Comparison of ENCODE assay signal across 9 mouse cellular contexts in the genomic region with DNA sequence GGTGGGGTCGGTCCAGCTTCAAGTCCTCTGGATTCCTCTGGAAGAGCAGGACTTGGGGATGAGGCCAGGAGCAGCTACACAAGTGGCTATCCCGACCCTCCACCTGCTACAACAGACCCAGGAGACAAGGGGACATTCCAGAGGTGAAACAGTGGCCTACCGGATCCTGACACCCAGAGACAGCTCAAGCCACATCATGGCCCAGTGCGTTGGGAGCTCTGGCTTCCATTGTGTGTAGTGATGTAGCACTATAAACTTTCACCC.
DNase-seq lines count a peak whose midpoint lies in the region; ATAC-seq and TF ChIP-seq lines count a peak whose summit lies in the region.
"Had no signal": no experiment of that assay in that cellular context is flagged by ENCODE, and none has a peak within 500 bp of the region (broad histone marks: within the 10 kb centered on the region; RNA-seq: fewer than 3 reads in every experiment).

No protein-coding gene starts in this region.

- no peak overlapping the region for H3K4me3 ChIP-seq in hindbrain, embryonic 10.5 days
- no peak overlapping the region for H3K4me3 ChIP-seq in hindbrain, embryonic 14.5 days (replicated peaks; ENCODE audit: low read length)
- no peak overlapping the region for H3K4me3 ChIP-seq in lung, embryonic 16.5 days (ENCODE audit: low read length)
- no peak overlapping the region for H3K4me3 ChIP-seq in lung, adult 2 months (replicated peaks; ENCODE audit: extremely low read depth, low read depth, low read length)
- no peak overlapping the region for H3K4me3 ChIP-seq in midbrain, embryonic 16.5 days (ENCODE audit: low read depth, low read length)
- H3K4me3 ChIP-seq: megakaryocyte, embryonic 14.5 days had no signal

- no peaks in the 10 kb centered on the region for H3K36me3 ChIP-seq in hindbrain, embryonic 10.5 days
- H3K36me3 ChIP-seq in hindbrain, embryonic 14.5 days (replicated peaks; ENCODE audit: control insufficient read depth, insufficient read depth): no peaks in the 10 kb centered on the region
- H3K36me3 ChIP-seq in lung, embryonic 16.5 days (ENCODE audit: control insufficient read depth, insufficient read depth, low read length): no peaks in the 10 kb centered on the region
- no peaks in the 10 kb centered on the region for H3K36me3 ChIP-seq in midbrain, embryonic 16.5 days (ENCODE audit: control insufficient read depth, insufficient read depth, low read length)

- no peak for TF ChIP-seq CTCF in lung, adult 2 months (IDR thresholded peaks at IDR 0.05; ENCODE audit: insufficient read depth, low read length)

- 80% methylated on average over 4 of the region's 4 CpGs for WGBS in hindbrain, embryonic 10.5 days
- 86% methylated on average over 4 of the region's 4 CpGs for WGBS in hindbrain, embryonic 14.5 days
- WGBS in lung, embryonic 16.5 days: 75% methylated on average over 4 of the region's 4 CpGs
- 39% methylated on average over 4 of the region's 4 CpGs for WGBS in lung, adult 2 months
- 84% methylated on average over 4 of the region's 4 CpGs for WGBS in midbrain, embryonic 16.5 days

- H3K9ac ChIP-seq in hindbrain, embryonic 14.5 days: no peak overlapping the region
- no peak overlapping the region for H3K9ac ChIP-seq in lung, embryonic 16.5 days (ENCODE audit: low read length)
- H3K9ac ChIP-seq in midbrain, embryonic 16.5 days (ENCODE audit: low read depth, low read length): no peak overlapping the region

- no peaks in the 10 kb centered on the region for H3K27me3 ChIP-seq in hindbrain, embryonic 10.5 days (ENCODE audit: insufficient read depth, poor library complexity, severe bottlenecking)
- H3K27me3 ChIP-seq in hindbrain, embryonic 14.5 days (ENCODE audit: control insufficient read depth, insufficient read depth, low read length): no peaks in the 10 kb centered on the region
- no peaks in the 10 kb centered on the region for H3K27me3 ChIP-seq in lung, embryonic 16.5 days (ENCODE audit: control insufficient read depth, insufficient read depth, low read depth, low read length)
- no peaks in the 10 kb centered on the region for H3K27me3 ChIP-seq in midbrain, embryonic 16.5 days (ENCODE audit: control insufficient read depth, insufficient read depth, low read depth, low read length)

- ATAC-seq in hindbrain, embryonic 14.5 days (ENCODE audit: low FRiP score): no peak
- no peak for ATAC-seq in lung, embryonic 16.5 days (ENCODE audit: low read depth)
- no peak for ATAC-seq in midbrain, embryonic 16.5 days

- DNase-seq in hindbrain, embryonic 10.5 days (ENCODE audit: low spot score): no peak
- DNase-seq in hindbrain, embryonic 14.5 days (ENCODE audit: low spot score): no peak
- DNase-seq in lung, adult 2 months: no peak
- DNase-seq in heart, postnatal 10 days: peak; percentile 48 to 52
- DNase-seq in ovary, adult 18-20 months (ENCODE audit: low spot score): no peak
- DNase-seq in layer of hippocampus, adult 18-20 months (ENCODE audit: low spot score in 2 of 2): no peak

- no peaks in the 10 kb centered on the region for H3K9me3 ChIP-seq in hindbrain, embryonic 10.5 days
- H3K9me3 ChIP-seq in hindbrain, embryonic 14.5 days (ENCODE audit: control insufficient read depth, low read length): no peaks in the 10 kb centered on the region
- H3K9me3 ChIP-seq in lung, embryonic 16.5 days (ENCODE audit: control insufficient read depth, low read length): no peaks in the 10 kb centered on the region
- no peaks in the 10 kb centered on the region for H3K9me3 ChIP-seq in midbrain, embryonic 16.5 days (replicated peaks; ENCODE audit: control insufficient read depth, low read length, poor library complexity, severe bottlenecking)
- H3K9me3 ChIP-seq: megakaryocyte, embryonic 14.5 days had no signal

- intact Hi-C loops in heart, postnatal 10 days (cut with DNase I): loop anchor here (5.0 kb wide), 1 partner anchor 33 kb away; no protein-coding TSS in a partner anchor

- peaks cover 14% of the 10 kb centered on the region for H3K4me1 ChIP-seq in hindbrain, embryonic 10.5 days (replicated peaks)
- H3K4me1 ChIP-seq in hindbrain, embryonic 14.5 days (replicated peaks; ENCODE audit: control insufficient read depth, insufficient read depth, low read length): no peaks in the 10 kb centered on the region
- peaks cover 22% of the 10 kb centered on the region for H3K4me1 ChIP-seq in lung, embryonic 16.5 days (replicated peaks; ENCODE audit: control insufficient read depth, insufficient read depth, low read length)
- peaks cover 26% of the 10 kb centered on the region for H3K4me1 ChIP-seq in lung, adult 2 months (ENCODE audit: control insufficient read depth, insufficient read depth, low read length)
- H3K4me1 ChIP-seq in midbrain, embryonic 16.5 days (ENCODE audit: control insufficient read depth, insufficient read depth, low read length): no peaks in the 10 kb centered on the region

- TF ChIP-seq POLR2A in lung, adult 2 months (IDR thresholded peaks at IDR 0.05; ENCODE audit: borderline replicate concordance, extremely low read depth, low read depth, low read length): no peak

- H3K4me2 ChIP-seq in hindbrain, embryonic 14.5 days (replicated peaks): no peak overlapping the region
- no peak overlapping the region for H3K4me2 ChIP-seq in lung, embryonic 16.5 days (ENCODE audit: low read depth, low read length)
- H3K4me2 ChIP-seq in midbrain, embryonic 16.5 days (ENCODE audit: low read length): no peak overlapping the region

- peak overlapping the region; percentile 19; the same call in 1 of the 2 replicates for H3K27ac ChIP-seq in hindbrain, embryonic 10.5 days
- H3K27ac ChIP-seq in hindbrain, embryonic 14.5 days: no peak overlapping the region; the same call in 1 of the 2 replicates
- H3K27ac ChIP-seq in lung, embryonic 16.5 days (ENCODE audit: low read length): peak overlapping the region; percentile 82
- H3K27ac ChIP-seq in midbrain, embryonic 16.5 days (ENCODE audit: low read length): 0 out of 2 replicates have a peak overlapping the region, but pooled peaks have one; percentile 12

Comparison
In these comparisons a context has a peak if more than half of its experiments do, and no peak if none do; other contexts are left out.
1. DNase-seq: peak in heart, postnatal 10 days (2 of 2); none in hindbrain, embryonic 10.5 days (single experiment), hindbrain, embryonic 14.5 days (single experiment), lung, adult 2 months (single experiment), ovary, adult 18-20 months (single experiment) and layer of hippocampus, adult 18-20 months (0 of 2).